Mouse (Mus musculus) lung, embryonic 14.5 days (tissue): ENCODE results near the gene Slco2a1. TPM values are rescaled to one million over a fixed set of nuclear protein-coding genes. Genes with fewer than 3 reads are reported as not detected.

ENCODE experiments used
- ATAC-seq: fragments of 200-750 bp; cut with Nextera tagmentation; 2 replicates; pipeline ENCODE4 v1.8.0; 2017; ENCODE audit warnings: mild to moderate bottlenecking, moderate TSS enrichment, moderate library complexity; ENCODE audit not compliant: insufficient read depth
- DNase-seq: peaks from one replicate; pipeline ENCODE4 v3.0.0-alpha.2; 2015
- H3K27ac ChIP-seq: fragments of 300-500 bp; sonication (generic); 2 replicates; pipeline ENCODE4 v1.5.1; 2014; ENCODE audit warnings: low read depth, mild to moderate bottlenecking, moderate library complexity
- H3K27me3 ChIP-seq: fragments of 300-500 bp; sonication (generic); 2 replicates; pipeline ENCODE4 v1.6.1; 2014; ENCODE audit warnings: low read length, control low read depth; ENCODE audit not compliant: insufficient read depth
- H3K36me3 ChIP-seq: fragments of 300-500 bp; sonication (generic); 2 replicates; pipeline ENCODE4 v1.6.1; 2014; ENCODE audit warnings: control low read depth; ENCODE audit not compliant: insufficient read depth
- H3K4me1 ChIP-seq: fragments of 300-500 bp; sonication (generic); 2 replicates; pipeline ENCODE4 v1.6.1; 2014; ENCODE audit warnings: antibody characterized with exemption, control low read depth; ENCODE audit not compliant: insufficient read depth
- H3K4me2 ChIP-seq: fragments of 300-500 bp; sonication (generic); 2 replicates; pipeline ENCODE4 v1.6.1; 2014; ENCODE audit warnings: mild to moderate bottlenecking
- H3K4me3 ChIP-seq: fragments of 300-500 bp; sonication (generic); 2 replicates; pipeline ENCODE4 v1.5.1; 2014; ENCODE audit warnings: low read depth, low read length
- H3K9ac ChIP-seq: fragments of 300-500 bp; sonication (generic); 2 replicates; pipeline ENCODE4 v1.6.1; 2014
- H3K9me3 ChIP-seq: fragments of 300-500 bp; sonication (generic); 2 replicates; pipeline ENCODE4 v1.6.1; 2016; ENCODE audit warnings: low read depth, low read length, control low read depth
- CTCF ChIP-seq: IDR thresholded peaks from 2 replicates; pipeline ENCODE4 v1.5.1; 2016; ENCODE audit warnings: antibody characterized with exemption, low read depth
- WGBS: fragments of 180-500 bp; shearing (Covaris S2); extraction: QIAGEN DNeasy Blood & Tissue Kit; methylation state at CpG from one replicate; pipeline ENCODE4 v1.1.7; 2014; 5-methylcytosine and 5-hydroxymethylcytosine counted together
- polyA plus RNA-seq: library from polyadenylated mRNA; unstranded; fragments of >200 nt; fragmentation: Nextera tagmentation; extraction: Ambion mirVana; gene quantifications from 2 replicates; pipeline ENCODE4 v1.2.1, GENCODE M21; 2014

Gene Slco2a1
- polyA plus RNA-seq, 1 experiment from 2014 or later: 15.1 TPM

DNA sequence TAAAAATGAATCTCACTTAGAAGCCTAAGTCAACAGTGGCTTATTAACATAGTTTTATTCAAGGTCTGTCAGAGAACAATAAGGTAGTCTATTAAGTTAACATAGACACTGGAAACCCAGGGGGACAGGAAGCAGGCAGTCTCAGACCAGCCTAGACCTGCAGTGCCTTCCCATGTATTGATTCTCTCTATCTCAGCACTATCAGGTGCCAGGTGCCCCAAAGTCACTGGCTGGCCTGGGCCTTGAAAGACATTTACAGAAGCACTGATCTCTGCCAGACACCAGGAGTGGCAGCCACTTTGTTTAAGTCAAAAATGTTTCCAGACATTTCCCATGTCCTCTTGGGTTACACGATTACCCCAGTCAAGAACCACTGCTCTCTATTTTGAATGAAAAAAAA is 11.4 kb upstream of the Slco2a1 start:
- no peak for DNase-seq

DNA sequence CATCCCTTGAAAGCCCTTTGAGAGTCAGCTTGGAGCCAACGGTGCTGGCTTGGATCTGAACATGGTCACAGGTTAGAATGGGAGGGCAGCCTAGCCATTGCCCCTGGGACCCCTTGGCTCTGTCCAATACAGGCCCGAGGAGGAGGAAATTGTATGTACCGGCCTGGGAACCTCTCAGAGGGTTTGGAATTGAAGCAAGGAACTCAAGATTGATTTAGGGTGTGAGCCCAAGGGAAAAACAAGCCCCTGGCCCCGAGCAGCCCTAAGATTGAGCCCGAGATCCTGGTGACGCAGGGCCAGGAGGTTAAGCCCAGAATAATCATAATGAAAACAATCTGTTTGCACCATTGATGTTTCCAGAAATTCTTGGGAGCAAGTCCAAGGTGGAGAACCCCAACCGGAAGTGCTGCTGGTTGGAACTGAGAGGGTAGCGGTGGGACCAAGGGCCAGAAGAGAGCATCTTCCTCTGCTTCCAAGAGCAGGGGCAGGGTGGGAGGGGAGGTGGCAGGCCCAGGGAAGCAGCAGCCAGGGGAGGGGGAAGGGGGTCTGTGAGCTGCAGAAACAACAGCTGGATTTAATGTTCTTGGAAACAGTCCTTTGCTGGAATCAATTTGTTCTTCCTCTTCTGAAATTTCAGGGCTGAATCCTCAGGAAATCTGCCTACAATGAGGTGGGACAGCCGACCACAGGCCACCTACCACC is 10.6 kb upstream of the Slco2a1 start:
- Histone ChIP-seq H3K27ac (peak overlapping the region; percentile 12; the same call in 1 of the 2 replicates), H3K27me3 (no peaks in the 10 kb centered on the region), H3K9me3 (no peaks in the 10 kb centered on the region), H3K4me3 (no peak overlapping the region), H3K9ac (no peak overlapping the region), H3K36me3 (no peaks in the 10 kb centered on the region), H3K4me1 (peaks cover 2% of the 10 kb centered on the region; the same call in 1 of the 2 replicates), H3K4me2 (no peak overlapping the region)
- ATAC-seq (peak; percentile 54; the same call in 1 of the 2 replicates), DNase-seq (peak; percentile 64)
- 46% methylated on average over 9 of the region's 9 CpGs for WGBS
- no peak for TF ChIP-seq CTCF

More for the DNA sequence above, 11.4 kb upstream of the Slco2a1 start:
- TF ChIP-seq CTCF: no peak
- H3K36me3 ChIP-seq: no peaks in the 10 kb centered on the region
- H3K4me2 ChIP-seq: no peak overlapping the region
- peaks cover 8% of the 10 kb centered on the region; the same call in 1 of the 2 replicates for H3K4me1 ChIP-seq
- ATAC-seq: no peak
- no peak overlapping the region for H3K4me3 ChIP-seq
- no peak overlapping the region for H3K27ac ChIP-seq
- no peak overlapping the region for H3K9ac ChIP-seq
- no peaks in the 10 kb centered on the region for H3K27me3 ChIP-seq
- H3K9me3 ChIP-seq: no peaks in the 10 kb centered on the region
- 75% methylated on average over 1 of the region's 1 CpGs for WGBS

DNA sequence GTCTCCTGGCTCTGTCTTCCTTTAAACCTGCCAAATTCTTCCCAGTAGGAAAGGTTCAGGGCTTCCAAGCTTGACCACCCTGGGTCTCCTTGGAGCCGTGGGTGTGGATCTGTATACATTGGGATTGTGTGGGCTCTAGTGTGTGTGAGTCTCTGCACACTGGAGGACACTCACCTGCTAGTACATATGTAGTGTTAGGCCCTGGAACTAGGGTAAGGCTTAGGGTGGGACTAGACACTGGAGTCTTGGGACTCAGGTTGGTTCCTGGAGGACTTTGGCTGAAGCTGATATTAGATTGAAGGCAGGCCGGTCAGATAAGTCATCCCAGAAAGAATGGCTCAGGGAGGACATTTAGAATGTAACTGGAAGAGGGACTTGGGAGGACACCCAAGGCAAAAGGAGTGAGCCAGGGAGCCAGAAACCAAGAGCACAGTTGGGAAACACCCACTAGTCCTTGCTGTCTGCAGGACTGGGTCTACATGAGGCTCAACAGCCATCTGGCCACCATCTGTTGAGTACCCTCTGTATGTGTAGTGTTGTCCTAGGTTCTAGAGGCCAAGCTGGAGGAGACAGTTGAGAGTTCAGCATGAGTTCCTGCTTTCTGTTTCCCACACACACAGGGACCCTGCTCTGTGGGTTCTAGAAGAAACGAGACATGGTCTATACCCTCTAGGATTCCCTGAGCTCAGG is 9.4 kb upstream of the Slco2a1 start:
- WGBS: 83% methylated on average over 3 of the region's 3 CpGs
- TF ChIP-seq CTCF: no peak
- no peaks in the 10 kb centered on the region for H3K4me1 ChIP-seq
- ATAC-seq: no peak
- H3K4me2 ChIP-seq: no peak overlapping the region
- no peaks in the 10 kb centered on the region for H3K27me3 ChIP-seq
- H3K9ac ChIP-seq: no peak overlapping the region
- DNase-seq: no peak
- H3K4me3 ChIP-seq: no peak overlapping the region
- no peaks in the 10 kb centered on the region for H3K36me3 ChIP-seq
- no peak overlapping the region for H3K27ac ChIP-seq
- no peaks in the 10 kb centered on the region for H3K9me3 ChIP-seq

DNA sequence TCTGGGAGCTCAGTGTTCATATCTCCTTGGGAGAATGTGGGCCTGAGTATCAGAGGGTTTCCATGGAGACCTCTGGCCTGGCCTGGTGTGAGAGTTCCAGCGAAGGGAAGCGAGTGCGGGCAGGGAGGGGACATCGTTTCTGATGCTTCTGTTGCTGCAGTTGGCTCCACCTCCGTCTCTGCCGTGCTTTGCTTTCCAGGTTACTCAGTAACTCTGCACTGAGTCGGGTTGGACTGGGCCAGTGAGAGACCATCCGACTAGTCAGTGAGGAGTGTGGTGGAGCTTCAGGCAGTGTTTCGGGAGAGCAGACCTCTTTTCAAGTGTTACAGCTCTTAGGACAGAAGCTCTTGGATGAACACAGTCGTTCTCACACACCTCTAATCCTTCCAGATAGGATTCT is 8.6 kb upstream of the Slco2a1 start:
- 42% methylated on average over 10 of the region's 10 CpGs for WGBS
- Histone ChIP-seq H3K4me3 (no peak overlapping the region), H3K27me3 (no peaks in the 10 kb centered on the region), H3K9me3 (no peaks in the 10 kb centered on the region), H3K4me2 (no peak overlapping the region), H3K27ac (no peak overlapping the region), H3K4me1 (no peaks in the 10 kb centered on the region), H3K36me3 (no peaks in the 10 kb centered on the region), H3K9ac (no peak overlapping the region)
- DNase-seq (no peak), ATAC-seq (no peak)
- TF ChIP-seq CTCF: no peak

DNA sequence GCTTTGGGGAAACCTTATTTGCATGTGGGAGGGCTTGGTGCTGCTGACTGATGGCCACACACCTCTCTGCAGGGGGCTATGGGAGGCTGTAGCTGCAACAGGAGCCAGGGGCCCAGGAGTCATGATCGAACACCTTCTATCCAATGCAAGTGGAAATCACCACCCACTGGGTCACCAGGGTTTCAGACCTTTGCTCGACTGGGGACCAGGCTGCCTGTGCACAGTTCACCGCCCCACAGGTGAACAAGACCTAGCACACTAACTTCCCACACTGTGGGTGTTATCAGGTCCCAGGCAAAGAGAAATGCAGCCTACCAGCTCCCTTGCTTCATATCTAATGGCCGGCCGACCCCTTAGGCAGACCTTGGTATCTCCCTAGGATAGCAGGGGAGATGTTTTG is 8.1 kb upstream of the Slco2a1 start:
- no peak overlapping the region for H3K4me3 ChIP-seq
- WGBS: 77% methylated on average over 5 of the region's 5 CpGs
- H3K9me3 ChIP-seq: no peaks in the 10 kb centered on the region
- H3K4me1 ChIP-seq: no peaks in the 10 kb centered on the region
- H3K4me2 ChIP-seq: no peak overlapping the region
- H3K27me3 ChIP-seq: no peaks in the 10 kb centered on the region
- ATAC-seq: no peak
- H3K9ac ChIP-seq: no peak overlapping the region
- DNase-seq: no peak
- no peaks in the 10 kb centered on the region for H3K36me3 ChIP-seq
- H3K27ac ChIP-seq: no peak overlapping the region
- TF ChIP-seq CTCF: no peak

DNA sequence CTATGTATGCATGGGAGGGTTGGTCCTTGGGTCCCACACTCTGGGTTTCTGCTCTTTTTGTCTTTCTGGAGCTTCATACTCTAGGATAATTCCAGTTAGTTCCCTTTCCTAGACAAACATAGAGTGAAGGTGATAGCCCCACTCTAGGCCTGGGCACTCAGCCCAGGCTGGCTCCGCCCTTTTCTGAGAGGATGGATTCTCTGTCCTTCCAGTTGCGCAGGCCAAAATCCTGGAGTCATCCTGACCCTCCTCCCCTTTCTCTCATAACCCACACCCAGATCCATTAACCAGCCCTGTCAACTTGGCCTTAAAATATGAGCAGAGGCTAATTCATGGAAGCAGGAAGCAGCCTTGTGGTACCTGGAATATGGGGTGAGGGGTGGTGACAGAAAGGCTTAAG is 6.7 kb upstream of the Slco2a1 start:
- TF ChIP-seq CTCF: no peak
- Histone ChIP-seq H3K27ac (no peak overlapping the region), H3K4me2 (no peak overlapping the region), H3K4me3 (no peak overlapping the region), H3K9me3 (no peaks in the 10 kb centered on the region), H3K9ac (no peak overlapping the region), H3K36me3 (no peaks in the 10 kb centered on the region), H3K4me1 (no peaks in the 10 kb centered on the region), H3K27me3 (no peaks in the 10 kb centered on the region)
- WGBS: 75% methylated on average over 2 of the region's 2 CpGs
- peak; percentile 34 for DNase-seq
- ATAC-seq: no peak

DNA sequence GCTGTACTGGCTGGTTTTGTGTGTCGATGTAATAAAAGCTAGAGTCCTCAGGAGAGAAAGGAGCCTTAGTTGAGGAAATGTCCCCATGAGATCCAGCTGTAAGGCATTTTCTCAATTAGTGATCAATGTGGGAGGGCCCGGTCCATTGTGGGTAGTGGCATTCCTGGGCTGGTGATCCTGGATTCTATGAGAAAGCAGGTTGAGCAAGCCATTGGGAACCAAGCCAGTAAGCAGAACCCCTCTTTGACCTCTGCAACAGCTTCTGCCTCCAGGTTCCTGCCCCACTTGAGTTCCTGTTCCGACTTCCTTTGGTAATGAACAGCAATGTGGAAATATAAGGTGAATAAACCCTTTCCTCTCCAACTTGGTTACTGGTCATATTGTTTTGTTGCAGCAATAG is 6.1 kb upstream of the Slco2a1 start:
- no peaks in the 10 kb centered on the region for H3K4me1 ChIP-seq
- H3K4me3 ChIP-seq: no peak overlapping the region
- H3K27me3 ChIP-seq: no peaks in the 10 kb centered on the region
- no peak for TF ChIP-seq CTCF
- WGBS: 71% methylated on average over 3 of the region's 3 CpGs
- no peak overlapping the region for H3K9ac ChIP-seq
- ATAC-seq (no peak), DNase-seq (no peak)
- H3K27ac ChIP-seq: no peak overlapping the region
- H3K9me3 ChIP-seq: no peaks in the 10 kb centered on the region
- no peak overlapping the region for H3K4me2 ChIP-seq
- no peaks in the 10 kb centered on the region for H3K36me3 ChIP-seq
